Mouse (Mus musculus) c-Kit-positive CD71-positive TER-119-negative erythroid progenitor cells, embryonic 14.5 days (primary cell): ENCODE results near the gene Top2a.

Experiments
- DNase-seq: peaks from one replicate; pipeline ENCODE4 v3.0.0-alpha.2; 2013; ENCODE audit warnings: low read depth

Top2a gene

DNA sequence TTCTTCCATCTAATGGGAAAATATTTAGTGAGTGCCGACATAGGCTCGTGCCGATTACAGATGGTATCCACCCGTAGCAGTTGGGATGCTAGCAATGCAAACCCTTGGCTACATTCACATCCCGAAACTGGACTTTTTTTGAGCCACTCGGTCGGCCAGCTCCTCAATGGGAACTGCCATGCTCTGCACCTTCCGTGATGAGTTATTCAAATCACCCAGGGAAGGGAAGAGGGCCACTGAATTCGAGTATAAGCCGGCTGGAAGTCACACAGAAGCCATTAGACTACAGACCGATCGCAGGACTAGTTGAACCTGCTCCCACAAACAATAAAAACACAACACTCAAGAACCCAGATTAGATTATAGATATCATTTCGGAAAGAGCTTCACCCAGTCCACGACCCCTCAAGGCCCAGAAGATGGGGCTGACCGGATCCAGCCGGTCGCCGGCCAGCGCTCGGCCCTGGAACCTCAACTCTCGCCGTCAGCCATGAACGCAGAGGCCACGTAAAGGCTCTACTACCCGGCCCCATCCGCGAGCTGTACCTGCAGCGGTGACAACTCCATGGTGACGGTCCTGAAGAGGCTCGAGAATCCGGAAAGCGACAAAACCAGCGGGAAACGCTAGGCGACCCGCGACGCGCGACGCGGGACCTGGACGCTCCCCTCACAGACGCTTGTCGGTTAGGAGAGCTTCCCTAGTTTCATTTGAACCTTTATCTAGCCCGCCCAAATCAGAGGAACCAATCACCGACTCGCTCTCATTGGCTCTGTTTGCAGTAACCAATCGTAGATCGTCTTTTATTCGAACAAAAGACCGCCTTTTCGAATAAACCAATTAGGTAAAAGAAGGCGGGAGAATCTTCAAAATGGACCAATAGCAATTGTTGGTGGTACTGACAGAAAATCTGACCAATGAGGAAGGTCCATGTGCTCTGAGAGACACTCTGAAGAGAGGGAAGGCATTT is at the start of gene Top2a:
Top2a (minus strand) TSS at position 690 of the 968 bp plus-strand sequence.
- DNase-seq: peak; percentile 99

DNA sequence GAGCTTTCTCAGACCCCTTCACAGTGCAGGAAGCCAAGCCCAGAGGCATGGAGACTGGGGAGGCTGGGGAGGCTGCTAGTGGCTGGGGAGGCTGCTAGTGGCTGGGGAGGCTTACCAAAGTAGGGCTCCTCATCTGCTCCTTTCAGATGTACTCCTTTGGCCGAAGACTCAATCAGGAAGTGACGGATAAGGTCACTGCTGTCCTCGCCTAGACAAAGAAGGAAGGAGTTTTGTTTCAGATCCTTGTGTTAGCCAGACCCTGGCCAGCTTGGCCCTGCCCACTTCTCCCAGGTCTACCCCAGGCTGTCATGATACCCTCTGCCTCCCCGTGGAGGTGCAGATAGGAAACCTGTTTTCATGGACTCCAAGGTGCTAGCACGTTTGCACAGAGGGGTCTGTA is 49.8 kb upstream of the Top2a start:
- no peak for DNase-seq

DNA sequence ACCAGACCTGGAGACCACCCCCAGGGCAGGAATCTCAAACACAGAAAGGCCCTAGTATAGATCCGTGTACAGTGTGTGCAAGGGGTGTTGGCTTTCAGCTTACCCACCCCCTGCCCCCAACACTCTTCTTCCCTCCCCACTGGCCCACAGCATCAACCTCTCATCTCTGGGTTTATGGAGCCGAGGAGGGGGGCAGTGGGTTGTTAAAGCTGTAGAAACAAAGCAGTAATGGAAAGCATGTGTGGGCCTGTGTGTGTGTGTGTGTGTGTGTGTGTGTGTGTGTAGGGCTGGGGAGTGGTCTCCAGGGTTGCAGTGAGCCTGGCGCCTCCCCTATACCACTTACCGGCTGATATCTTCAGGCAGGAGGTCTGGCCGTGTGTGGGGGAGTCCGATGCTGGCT is 47.9 kb upstream of the Top2a start:
- no peak for DNase-seq

DNA sequence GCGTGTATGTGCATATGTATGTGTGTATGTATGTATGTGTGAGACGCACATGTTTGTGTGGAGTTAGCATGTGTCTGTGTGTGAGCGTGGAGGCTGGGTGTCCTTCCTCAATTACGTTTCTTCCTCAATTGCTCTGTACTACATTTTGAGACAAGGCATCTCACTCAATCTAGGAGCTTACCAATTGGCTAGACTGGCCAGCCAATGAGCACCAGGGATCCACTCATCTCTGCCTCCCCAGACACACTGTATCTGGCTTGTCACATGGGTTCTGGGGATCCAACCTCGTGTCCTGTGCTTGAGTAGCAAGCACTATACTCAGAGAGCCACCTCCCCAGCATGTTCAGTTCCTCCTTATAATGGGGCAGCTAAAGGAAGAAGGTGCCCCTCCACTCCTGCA is 44.5 kb upstream of the Top2a start:
- no peak for DNase-seq

DNA sequence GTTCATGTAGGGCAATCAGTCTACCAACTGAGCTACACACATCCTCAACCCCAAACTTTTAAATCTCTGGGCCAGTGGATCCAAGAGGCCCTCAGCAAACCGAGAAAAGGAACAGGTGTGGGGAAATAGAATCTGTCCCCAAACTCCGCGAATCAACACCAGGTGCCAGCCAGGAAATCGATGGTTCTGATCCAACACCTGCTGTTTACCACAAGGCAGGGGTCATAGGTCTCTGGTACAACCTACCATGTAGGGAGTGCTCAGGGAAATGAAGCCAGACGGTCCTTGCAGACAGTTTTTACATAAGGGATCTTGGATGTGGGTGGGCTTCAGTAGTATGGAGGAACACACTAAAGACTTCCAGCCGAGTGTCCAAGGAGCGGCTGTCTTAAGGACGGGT is 43.6 kb upstream of the Top2a start:
- no peak for DNase-seq

DNA sequence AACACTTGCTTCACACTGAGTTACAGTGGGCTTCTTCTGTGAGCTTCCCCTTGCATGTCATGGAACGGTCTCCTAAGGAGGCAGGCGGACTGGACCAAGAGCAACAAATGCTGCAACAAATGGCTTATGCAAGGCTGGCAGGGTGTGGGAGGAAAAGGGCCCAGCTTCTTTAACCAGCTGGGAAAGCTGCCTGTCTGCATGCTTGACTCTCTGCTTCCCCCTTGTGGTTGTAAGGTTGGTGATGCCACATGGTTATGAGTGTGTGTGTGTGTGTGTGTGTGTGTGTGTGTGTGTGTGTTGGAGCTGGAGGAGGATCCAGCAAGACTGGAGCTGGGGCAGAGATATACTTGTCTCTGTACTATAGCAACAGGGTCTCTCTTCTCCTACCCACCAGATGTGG is 42.0 kb upstream of the Top2a start:
- peak; percentile 45 for DNase-seq

DNA sequence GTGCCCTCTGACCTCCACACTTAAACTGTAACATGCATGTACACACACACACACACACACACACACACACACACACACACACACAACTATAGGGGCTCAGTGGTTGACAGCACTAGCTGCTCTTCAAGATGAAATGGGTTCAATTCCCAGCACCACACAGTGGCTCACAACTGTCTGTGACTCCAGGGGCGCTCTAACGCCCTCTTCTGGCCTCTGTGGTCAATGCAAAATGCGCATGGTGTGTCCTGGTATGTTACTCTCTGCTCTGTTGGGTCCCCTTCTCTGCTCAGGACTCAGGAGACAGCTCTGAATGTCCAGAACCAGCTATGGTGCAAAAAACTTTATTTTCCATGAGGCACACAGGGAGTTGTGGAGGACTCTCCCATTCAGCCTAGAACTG is 41.4 kb upstream of the Top2a start:
- DNase-seq: no peak

DNA sequence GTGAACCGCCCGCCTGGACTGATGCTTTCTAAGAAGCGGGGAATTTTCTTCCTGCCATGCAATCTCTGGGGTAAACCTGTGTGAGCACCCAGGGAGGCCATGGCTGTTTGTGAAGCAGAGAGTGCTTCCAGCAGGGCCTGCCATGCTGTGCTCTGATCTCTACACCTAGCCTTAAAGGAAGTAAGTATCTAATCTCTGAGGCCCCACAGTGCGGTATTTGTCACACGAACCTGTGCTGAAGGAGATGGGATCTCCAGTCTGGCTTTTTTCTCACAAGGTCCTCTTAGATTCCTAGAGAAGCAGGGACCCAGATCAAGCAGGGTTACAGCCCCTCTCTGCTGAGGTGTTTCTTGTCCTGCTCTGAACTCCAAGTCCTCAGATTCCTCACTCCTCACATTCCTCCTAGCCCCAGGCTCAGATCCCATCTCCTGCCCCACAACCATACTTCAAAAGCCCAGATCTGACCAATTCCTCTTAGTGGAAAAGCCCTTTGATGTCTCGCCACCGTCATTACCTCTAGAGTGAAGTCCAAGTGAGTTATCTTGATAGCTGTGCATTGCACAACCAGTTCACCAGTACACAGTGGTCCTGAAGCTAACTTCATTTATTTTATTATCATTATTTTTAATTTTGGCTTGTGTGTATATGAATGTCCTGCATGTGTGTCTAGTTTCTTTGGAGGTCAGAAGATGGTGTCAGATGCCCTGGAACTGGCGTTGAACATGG is 39.6 kb upstream of the Top2a start:
- no peak for DNase-seq

DNA sequence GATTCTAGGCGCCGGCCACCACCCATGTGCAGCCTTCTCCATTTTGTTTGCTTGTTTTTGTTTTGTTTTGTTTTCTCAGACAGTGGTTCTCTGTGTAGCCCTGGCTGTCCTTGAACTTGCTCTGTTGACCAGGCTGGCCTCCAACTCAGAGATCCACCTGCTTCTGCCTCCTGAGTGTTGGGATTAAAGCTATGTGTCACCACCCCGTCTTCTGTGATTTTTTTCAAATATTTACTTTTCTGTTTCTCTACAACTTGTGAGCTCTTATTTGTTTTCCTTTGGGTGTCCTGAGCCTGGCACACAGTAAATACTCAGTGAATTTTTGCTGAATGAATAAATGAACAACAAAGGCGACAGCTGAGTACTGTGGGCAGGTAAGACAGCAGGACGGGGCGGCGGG is 38.7 kb upstream of the Top2a start:
- DNase-seq: no peak

DNA sequence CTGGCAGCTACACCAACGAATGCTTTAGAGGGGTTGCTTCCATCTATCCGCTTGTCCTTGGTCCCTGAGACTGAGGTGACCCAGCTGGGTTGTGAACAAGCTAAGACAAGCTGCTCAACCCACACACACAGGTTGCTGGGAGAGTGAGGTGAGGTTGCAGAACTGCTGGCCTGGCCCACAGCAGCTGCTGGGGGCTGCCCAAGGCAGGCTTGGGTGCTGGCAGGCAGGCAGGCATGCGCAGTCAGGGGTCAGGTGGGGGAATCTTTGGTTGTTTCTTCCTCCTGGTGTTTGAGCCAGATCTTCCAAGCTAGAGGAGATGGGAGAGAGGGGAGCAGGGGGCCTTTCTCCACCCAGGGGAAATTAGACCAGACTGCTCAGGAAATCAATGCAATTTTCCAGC is 36.4 kb upstream of the Top2a start:
- no peak for DNase-seq

DNA sequence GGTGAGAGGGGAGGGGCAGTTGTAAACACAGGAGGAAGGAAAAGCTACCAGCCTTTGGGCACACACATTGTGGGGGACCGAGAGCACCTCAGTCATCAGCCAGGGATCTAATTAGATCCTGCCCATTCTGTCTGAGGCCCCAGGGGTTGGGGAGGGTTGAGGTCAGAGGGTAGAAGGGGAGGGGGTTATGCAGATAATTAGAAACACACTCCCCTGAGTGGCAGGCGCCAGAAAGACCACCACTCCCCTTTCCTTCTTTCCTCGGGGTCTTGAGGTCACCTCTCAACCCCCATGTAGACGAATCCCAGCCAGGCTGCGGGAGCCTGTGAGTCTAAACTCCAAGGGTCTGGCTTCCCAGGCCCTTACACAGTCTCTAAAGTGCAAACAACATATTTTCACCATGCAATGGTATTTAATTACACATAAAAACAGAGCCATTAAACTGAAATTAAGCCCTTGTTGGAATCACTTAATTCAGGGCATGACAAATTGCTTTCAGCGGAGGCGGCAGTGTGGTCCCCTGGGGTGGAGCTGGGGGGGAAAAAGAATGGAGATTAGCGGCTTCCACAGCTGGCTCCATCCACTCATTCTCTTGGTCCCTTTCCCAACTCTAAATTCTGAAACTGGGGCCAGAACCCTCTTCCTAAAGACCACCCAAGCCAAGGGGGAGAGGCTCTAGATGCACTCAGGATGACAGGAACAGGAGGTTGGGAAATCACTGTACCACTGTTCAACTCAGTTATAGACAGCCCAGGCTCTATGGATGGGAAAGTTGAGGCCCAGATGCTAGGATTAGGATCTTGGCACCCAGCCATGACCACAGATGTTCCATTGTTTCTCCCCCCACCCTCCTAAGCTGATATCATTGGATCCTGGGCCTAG is 31.8 kb upstream of the Top2a start:
- no peak for DNase-seq

DNA sequence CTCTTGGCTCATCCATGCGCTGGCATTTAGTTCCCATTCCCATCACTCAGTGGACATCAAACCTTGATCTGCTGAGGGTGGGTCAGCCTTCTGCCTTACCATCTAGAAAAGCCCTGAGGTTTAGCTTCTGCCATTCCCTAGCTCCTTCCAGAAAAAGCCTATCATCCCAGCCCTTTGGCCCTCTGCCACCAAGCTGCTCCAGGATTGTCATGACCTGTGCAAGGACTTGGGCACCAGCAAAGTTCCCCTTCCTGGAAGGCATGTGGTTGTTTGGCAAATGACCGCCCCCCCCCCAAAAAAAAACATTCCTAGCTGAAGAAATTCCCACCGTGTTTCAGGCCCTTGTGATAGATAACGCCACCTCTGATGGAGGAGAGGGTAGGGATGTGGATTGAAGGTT is 31.2 kb upstream of the Top2a start:
- no peak for DNase-seq

DNA sequence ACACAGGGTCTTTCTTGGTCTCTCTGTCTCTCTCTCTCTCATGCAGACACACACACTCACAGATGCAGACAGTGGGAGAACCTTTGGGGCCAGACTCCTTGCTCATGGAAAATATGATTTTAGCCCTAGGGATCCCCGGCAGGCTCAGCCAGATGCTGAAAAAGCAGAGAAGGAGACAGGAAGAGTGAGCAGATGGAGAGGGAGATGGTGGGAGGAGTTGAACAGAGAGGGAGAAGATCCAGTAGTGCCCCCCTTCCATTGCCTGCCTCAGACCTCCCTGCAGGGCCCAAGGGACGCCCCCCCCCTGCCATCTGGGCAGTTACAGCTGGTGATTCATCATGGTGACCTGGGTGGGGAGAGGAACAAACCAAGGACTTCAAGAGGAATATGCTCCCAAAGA is 23.7 kb upstream of the Top2a start:
- no peak for DNase-seq

DNA sequence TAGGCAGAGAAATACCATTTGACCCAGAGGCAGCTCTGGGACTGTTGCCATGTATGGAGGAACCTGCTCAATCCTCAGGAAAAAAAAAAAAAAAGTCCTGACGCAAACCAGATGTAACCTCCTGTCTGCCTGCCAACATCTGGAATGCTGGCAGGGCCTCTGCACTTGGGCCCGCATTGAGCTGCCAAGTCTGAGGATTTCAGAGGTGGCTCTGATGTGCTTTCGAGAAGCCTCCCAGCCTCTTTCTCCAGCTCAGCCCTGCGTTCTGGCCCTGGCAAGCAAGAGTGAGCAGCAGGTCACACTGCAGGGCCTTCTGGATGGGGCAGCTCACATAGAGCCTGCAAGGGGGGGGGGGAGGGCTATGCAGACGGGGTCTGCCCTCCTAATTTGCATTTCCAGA is 23.1 kb upstream of the Top2a start:
- no peak for DNase-seq

DNA sequence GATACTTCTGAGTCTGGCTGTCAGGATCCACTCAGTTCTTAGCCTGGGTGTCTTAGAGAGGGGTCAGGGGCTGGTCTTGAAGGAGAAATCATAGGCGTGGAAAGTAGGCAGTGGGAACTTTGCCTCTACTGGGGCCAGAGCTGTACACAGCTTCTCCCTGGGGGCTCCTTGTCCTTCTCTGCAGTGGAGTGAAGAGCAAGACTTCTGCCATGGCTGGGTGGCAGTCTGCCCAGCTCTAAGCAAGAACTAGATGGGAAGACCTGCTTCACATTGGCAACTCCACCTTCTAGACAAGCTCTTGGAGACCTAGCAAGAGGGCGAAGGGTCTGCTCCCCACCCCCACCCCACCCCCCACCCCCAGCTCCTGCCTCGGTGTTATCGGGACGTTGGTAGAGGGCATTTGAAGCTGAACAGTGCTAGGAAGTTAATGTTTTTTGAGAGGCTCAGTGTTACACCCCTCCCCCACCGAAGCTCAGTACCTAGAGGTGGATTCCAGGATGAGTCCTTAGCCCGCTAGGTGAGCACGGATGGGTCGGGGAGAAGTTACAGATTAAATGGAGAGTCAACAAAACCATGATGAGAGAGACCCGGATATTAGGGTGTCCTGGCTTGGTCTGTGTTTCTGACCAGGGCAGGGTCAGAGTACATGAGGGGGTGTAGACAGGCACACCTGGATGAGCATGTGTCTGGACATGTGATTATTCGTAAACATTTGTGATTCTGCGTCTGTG is 21.3 kb upstream of the Top2a start:
- no peak for DNase-seq

DNA sequence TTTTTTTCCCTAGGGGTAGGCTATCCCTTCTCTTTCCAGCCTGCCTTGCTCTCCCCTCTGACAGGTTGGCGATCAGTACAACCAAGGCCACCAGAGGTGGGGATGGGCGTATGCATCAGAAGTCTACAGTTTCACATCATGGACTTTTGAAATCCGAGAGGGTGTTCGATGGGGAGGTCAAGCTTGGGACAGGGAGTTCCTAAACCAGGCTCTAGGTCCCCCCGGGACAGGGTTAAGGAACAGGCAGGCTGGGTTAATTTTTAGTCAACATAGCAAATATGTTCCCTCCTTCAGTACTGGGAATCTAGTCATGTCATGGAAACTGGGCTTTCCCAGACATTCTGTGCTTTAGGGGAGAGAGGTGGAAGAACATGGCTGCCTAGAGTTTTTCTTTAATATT is 20.3 kb upstream of the Top2a start:
- DNase-seq: no peak

DNA sequence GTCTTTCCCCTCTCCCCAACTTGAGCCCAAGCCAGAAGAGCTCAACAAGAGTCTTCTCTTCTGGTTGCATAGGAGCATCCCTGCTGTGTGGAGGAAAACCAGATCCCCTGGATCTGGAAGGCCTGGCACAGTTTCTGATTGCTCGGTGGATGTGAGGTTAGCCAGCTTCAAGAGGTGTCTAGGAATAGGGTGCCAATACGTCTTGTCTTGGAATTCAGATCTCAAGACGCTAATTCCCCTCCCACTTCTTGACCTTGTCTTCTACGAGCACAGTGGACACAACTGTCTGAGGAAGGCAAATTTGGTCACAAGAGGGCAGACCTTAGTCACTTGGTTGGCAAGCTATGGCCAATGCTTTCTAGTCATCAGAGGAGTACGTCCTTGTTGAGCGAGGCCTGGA is 19.6 kb upstream of the Top2a start:
- no peak for DNase-seq

DNA sequence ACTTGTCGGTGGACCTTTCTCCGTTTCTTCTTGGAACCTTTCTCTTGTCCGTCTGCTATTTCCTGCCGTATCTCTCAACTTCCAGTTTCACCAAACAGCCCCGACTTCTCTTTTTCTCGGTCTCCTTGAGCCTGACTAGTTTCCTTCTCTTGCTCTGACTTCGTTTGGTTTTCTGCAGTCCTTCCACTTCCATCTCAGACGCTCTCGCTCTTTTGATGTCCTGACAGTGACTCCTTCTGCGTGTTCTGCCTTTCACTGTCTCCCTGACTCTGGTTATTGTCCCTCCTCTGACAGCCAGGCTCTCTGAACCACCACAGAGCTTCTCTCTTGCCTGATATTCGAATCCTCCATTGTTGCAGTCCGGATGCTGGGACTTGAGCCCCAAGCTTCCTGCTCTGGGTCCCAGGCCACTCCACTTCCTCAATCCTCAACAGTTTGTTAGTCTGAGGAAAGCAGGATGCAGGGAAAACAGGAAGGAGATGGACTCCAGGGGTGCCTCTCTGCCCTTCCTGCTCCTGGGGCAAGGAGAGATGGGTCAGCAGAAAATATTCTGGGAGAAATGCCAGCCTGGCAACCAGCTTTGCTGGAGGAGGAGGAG is 18.9 kb upstream of the Top2a start:
- no peak for DNase-seq

DNA sequence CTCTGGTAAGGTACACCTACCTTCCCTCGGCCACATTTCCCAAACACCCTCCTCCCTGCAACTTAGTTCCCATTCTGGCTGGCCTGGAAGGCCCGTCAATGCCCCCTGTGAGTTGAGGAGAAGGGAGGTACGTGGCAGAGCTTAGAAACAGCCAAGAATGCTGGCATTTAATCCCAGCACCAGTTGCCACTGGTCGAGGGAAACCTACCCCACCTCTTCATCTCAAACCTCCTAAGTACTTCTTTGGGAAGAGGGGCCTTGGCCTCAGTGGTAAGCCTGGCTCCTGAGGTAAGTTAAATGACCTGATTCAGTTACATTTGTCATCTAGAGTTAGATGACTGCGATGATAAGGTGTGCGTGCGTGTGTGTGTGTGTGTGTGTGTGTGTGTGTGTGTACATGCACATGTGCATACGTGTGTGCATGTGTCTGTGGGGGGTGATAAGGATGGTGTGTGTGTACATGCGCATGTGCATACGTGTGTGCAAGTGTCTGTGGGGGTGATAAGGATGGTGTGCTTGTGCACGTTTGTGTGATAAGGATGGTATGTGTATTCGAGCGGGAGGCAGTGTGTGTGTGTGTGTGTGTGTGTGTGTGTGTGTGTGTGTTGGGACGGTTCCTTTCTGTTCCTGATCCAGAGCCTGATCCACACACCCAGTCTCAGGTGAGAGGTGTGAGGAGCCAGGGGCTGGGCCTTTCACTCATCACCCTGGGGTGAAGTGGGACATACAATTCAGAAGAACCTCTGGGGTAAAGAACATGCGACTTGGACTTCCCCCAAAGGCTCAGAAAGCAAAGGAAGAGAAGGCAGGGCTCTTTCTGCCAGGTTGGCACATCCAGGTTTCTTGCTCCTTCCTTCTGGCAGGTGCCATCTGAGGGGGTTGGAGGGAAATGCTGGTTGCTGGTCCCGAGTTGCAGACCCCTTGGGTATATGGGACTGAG is 18.1 kb upstream of the Top2a start:
- DNase-seq: no peak

DNA sequence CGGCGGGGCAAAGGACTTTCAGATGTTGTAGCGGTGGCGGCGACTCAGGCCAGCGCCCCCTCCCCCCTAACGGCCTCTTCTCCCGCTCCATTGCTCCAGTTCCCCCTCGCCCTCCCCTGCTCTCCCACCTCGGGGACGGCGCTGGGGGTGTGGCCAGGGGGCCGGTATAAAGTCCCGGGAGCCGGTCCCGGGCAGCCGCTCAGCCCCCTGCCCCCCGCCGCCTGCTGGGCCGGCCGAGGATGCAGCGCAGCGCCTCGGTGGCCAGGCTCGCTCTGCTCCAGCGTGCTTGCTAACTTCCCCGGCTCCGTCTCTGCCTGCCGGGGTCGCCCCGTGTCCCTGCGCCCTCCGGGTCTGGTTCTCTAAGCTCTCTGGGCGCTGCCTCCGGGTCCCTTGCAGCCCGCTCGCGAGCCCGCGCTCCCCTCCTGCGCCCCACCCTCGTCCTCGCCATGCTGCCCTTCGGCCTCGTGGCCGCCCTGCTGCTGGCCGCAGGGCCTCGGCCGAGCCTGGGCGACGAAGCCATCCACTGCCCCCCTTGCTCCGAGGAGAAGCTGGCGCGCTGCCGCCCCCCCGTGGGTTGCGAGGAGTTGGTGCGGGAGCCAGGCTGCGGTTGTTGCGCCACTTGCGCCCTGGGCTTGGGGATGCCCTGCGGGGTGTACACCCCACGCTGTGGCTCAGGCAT is 17.2 kb upstream of the Top2a start, which contains the start of gene Igfbp4:
Igfbp4 (plus strand) TSS at position 194 of the 679 bp plus-strand sequence.
- no peak for DNase-seq
